Mouse (Mus musculus): ENCODE measurements around the gene Padi6. TPM values are rescaled to one million over a fixed set of nuclear protein-coding genes. Genes with fewer than 3 reads are reported as not detected.

The Padi6 gene
- total RNA-seq (2021), result not detected
- long read RNA-seq, experiment 1, partial matches to known transcripts, result 1 of 1 reads
- long read RNA-seq, experiment 1, other reads (novel, unspliced or antisense), result 0 of 1 reads
- long read RNA-seq, experiment 2, result 0 reads

DNA sequence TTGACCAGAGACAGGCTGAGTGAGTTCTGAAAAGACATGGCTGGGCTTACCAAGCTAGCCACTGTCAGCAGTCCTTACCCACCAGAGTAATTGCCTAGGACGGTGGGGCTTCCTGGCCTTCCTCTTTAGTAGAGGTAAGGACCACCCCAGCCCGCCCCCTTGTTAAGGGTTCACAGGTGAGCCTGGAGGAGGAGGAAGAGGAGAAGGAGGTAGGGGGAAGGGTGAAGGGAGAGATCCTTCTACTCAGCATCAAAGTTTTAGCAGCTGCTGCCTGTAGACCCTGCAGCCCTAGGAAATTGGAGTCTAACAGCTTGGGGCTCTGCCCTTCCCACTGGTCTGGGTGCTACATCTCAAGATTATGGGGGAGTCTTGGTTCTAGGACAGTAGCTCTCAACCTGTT lies at the start of gene Padi6:
TSS of gene Padi6 (minus strand) at position 101 of the 400 bp plus-strand sequence.
- no peak for DNase-seq
- intact Hi-C loops (cut with DNase I), result no loop called here

DNA sequence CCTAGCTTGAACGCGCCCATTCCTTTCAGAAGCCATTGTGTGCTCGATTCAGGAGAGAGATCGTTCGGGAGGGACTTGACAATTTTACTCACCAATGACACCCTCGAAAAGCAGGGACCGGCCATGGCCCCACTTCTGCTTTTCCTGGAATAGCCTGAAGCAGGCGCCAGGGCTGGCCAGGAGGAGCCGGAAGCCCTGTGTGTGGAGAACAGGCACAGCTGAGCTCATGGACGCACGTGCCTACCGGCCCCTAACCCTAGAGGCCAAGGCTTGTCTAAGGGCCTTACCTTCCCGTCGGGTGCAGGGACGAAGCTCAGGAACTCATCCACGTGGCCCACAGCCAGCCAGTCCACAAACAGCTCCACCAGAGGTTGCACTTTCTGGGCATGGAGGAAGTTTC lies 48.6 kb upstream of the Padi6 start:
- intact Hi-C loops (cut with DNase I), result no loop called here
- no peak for DNase-seq

DNA sequence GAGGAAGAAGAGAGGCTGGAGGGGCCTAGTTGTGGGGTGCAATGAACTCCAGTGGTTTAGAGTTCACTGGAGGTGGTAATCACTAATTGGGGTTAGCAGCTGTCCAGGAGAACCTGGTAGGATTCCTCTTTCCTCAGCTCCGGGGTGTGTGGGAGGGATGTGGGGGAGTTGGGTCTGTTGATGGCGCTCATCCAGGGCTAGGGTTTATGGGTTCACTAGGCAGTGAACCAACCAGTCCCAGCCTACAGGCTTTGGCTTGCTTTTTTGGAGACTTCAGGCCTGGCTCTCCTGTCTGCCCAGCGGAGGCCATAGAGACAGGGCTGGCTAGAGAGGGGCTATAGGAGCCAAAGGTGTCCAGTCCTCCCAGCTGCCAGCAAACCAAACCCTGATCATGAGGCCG lies 47.5 kb upstream of the Padi6 start:
- DNase-seq, result no peak
- intact Hi-C loops (cut with DNase I), result loop anchor here (1.0 to 5.0 kb wide), 3 partner anchors 112 to 242 kb away; no protein-coding TSS in a partner anchor

DNA sequence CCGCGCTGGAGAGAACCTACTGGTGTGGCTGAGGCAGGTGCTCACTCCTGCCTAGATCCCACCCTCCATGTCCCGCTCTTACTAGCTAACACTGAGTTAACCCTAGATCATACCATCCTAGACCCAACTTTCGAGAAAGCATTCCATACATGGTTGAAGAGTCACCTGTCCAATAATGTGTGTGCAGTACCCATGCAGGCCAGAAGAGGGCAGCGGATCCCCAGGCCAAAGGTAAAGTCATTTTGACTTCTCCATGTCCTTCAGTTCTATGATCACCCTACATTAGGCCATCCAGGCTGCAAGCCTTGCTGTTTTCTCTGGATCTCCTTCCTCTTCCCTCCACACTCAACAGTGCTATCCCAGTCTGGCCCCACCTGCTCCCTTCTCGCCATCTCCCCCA lies 46.5 kb upstream of the Padi6 start:
- peak; percentile 70 to 84 for DNase-seq
- intact Hi-C loops (cut with DNase I), result loop anchor here (1.0 to 5.0 kb wide), 2 partner anchors 113 to 243 kb away; no protein-coding TSS in a partner anchor

DNA sequence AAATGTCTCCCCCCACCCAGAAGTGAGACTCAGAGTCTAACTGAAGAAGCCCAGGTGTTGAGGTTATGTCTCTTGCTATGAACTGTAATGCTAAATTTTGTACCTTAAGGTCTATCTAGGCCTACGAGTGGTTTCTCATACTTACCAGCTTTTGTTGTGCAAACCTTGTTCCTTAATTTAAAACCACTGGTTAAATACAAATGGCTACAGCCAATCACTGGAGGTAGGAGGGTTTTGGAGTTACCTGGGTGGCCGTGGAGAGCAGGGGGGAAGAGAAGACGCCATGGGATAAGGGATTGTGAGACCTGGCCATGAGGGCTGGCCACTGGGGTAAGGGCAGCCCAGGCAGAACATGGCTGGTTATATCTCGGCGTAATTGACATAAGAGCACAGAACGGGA lies 45.8 kb upstream of the Padi6 start:
- DNase-seq, result no peak
- intact Hi-C loops (cut with DNase I), result loop anchor here (5.0 kb wide), 1 partner anchor 244 kb away; no protein-coding TSS in a partner anchor

DNA sequence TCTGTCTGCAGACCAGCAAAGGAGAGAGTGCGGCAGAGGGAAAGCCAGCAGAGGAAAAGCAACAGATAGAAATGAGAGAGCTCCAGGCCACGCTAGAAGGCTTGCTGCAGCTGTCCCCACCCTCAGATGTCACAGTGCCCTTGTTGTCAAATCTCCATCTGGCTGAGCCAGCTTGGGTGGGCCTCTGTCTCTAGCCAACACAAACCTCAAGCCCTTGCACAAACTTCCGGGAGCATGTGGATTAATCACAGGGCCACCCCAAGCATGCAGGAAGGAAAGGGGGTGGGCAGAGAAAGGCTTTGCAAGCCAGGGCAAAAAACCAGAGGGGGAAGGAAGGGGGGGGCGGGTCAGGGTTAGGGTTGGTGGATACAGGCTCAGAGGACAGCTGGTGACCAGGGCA lies 45.0 kb upstream of the Padi6 start:
- intact Hi-C loops (cut with DNase I), result loop anchor here (5.0 kb wide), 1 partner anchor 245 kb away; no protein-coding TSS in a partner anchor
- peak; percentile 36 to 53 for DNase-seq

DNA sequence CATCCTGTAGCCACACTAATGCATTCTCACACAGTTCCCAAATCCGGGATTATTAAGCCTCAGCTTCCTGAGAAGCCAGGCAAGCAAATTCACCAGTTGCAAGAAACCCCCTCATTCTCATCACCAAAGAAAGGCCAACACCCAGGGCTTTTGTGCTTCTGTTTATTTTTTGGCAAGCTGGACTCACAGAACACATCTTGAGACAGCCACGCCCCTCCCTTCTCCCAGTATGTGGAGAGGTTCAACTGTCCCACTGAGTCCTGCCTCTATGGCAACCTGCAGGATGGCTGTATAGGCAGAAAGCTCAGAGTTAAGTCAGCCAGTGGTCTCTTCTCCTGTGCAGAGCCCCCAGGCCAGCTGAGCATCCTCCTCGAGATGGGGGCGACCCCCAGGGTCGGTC lies 42.8 kb upstream of the Padi6 start:
- intact Hi-C loops (cut with DNase I), result loop anchor here (5.0 kb wide), 1 partner anchor 247 kb away; no protein-coding TSS in a partner anchor
- no peak for DNase-seq

DNA sequence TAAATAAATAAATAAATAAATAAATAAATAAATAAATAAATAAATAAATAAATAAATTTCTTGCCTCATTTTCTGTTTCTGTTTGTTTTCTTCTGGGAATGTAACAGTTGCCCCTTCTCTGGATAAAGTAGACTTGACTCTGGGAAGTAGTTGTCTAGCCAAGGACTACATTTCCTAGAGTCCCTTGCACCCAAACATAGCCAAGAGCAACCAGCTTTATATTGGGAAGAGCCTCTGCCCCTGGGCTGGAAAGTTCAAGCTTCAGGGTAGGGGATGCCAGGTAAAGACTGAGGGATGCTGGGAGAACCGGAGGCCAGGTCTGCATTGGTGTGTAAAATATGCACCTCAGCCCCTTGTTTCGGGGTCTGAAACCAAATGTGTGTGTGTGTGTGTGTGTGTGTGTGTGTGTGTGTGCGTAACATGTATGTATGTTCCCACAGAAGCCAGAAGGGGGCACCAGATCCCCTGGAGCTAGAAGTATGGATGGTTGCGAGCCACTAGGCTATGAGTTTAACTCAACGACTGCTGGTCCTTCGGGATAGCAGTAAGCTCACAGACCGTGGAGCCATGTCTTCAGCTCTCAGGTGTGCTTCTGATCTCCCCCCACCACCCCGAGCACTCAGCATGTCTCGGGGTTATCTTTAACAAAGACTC lies 42.0 kb upstream of the Padi6 start:
- DNase-seq, result no peak
- intact Hi-C loops (cut with DNase I), result no loop called here

DNA sequence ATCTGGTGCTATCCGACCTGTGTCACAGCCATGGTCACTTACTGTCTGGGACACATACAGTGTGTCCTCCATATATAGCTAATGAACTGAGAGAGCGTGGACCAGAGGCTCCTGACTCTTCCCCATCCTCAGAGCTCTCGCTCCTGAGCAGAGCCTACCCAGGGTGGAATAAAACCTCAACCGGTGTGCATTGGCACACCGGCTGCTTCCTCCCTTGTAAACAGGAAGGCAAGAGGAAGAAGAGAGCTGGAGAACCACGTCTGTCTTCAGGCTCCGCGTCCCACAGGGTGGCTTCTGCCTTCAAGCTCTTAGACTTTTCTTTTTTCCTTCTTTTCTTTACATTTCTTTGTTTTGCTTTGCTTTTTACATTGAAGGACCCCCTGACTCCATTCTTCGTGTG lies 40.4 kb upstream of the Padi6 start:
- no peak for DNase-seq
- intact Hi-C loops (cut with DNase I), result no loop called here

DNA sequence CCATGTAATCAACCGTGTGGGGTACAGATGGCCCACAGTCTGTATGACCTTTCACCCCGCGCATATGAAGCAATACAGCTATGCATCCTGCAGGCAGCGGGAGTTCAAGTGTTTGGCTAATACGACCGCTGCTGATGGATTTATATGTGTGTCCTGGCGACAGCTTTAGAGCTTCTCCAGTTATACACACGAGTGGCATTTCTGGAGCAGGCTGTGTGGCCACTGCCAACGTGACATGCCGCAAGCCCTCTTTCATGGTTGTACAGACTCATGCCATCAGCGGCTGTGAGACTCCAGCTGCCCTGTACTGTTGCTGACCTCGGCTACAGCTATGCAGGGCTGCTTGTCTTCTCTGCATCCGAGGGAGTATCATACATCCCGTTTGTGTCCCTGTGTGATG lies 38.1 kb upstream of the Padi6 start:
- DNase-seq, result no peak
- intact Hi-C loops (cut with DNase I), result no loop called here

DNA sequence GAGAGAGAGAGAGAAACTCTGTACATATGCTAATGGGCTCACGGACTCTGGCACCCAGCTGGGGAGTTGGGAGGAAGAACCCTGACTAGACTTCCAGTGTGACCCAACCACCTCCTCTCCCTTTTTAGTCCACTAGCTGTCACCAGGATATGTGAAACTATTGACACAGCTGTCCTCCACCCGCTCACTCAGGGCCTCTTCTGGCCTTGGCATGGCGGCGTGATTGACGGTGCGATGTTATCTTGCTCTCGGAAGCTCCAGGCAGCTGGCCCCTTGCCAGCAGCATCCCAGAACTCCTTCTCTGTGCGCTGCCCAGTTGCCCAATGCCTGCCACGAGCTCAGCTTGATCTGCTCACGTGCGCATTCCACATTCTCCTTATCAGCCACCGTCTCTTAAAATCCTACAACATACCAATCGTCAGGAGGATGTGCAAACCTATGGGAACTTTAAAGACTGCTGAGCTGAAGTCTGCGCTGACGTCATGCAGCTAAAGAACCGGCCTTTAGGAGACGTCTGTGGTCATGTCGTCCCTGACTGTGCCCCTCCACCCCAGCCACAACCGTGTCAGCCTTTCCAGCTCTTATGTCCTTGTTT lies 37.5 kb upstream of the Padi6 start:
- peak; percentile 11 to 21 for DNase-seq
- intact Hi-C loops (cut with DNase I), result no loop called here

DNA sequence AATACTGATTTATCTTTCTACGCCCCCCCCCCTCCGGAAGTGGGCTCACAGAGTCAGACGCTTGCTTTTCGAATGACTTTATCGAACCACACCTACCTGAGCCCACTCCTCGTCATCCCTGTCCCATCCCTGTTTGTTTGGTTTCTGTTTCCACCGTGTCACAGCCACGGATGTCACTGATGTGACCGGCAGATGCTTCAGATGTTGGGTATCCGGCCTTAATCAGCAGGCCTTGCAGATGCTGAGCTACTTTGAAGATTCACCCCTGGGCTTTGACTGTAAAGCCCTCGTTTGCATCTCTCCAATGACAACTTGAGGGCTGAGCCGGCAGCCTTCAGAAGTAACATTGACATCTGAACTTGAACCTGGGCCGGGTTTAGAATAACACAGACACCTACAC lies 34.2 kb upstream of the Padi6 start:
- DNase-seq, result no peak
- intact Hi-C loops (cut with DNase I), result no loop called here

DNA sequence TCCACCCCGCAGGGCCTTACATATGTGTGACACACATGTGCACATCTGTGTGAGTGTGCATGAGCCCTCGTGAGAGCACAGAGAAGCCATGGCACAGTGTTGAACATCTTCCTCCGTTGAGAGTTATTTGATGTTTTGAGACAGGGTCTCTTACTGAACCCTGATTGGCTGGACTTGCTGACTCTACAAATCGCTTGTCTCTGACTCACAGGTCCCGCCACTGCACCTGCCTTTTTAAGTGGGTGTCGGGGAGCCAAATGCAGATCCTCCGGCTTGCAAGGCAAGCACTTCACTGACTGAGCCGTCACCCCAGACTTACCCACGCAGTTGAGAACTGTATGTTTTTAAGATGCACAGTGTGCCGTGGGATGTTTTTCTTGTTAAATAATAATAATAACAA lies 33.4 kb upstream of the Padi6 start:
- no peak for DNase-seq
- intact Hi-C loops (cut with DNase I), result no loop called here

DNA sequence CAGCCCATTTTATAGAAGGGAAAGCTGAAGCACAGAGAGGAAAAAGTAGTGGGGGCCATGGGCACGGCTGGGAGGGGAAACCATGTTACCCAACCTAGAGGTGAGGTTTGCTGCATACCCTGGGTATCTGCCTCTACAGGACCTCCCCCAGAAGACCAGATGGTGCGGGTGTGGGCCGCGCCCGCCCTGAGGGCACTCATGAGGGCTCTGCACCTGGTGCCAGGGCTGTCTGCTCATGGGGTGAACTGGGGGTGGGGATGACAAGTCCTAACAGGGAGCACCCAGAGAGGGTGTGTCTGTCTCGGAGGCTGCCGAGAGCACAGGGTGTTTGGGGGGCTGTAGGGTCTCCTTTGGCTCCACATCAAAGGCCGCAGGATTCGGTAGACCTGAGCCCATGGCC lies 32.5 kb upstream of the Padi6 start:
- no peak for DNase-seq
- intact Hi-C loops (cut with DNase I), result no loop called here

DNA sequence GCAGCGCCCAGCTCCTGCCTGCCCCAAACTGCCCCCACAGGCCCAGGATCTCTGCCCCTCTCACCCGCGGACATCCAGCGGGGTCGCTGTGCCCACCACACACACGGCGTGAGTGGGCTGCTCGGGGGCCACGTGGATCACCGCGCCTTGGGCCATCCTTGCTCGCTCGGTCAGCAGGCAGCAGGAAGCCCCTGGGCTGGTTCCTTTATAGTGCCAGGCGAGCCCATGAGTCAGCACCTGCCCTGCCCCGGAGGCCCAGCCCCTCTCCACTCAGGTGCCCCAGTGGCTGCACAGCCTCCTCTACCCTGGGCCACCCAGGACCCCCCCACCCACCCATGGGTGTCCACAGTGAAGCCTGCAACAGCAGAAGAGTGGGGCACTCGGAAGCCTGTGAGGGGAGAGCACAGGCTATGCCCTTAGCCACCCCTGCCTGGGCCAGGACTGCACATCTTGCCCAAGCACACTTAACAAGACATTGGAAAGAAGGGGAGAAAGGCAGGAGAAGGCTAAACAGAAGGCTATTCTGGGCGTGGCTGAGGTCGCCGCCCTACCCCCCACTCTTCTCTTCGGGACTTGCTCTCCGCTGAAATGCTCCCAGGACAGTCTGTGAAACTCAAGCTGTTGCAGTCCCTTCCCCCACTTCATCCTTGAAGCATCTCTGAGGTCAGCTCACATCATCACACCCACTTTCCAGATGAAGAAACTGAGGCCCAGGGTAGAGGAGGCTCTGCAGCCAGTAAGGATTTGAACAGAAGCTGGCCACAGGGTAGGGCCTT lies 31.8 kb upstream of the Padi6 start, which contains the start of gene Padi4:
TSS of gene Padi4 (minus strand) at position 212 of the 776 bp plus-strand sequence.
- no peak for DNase-seq
- intact Hi-C loops (cut with DNase I), result no loop called here

DNA sequence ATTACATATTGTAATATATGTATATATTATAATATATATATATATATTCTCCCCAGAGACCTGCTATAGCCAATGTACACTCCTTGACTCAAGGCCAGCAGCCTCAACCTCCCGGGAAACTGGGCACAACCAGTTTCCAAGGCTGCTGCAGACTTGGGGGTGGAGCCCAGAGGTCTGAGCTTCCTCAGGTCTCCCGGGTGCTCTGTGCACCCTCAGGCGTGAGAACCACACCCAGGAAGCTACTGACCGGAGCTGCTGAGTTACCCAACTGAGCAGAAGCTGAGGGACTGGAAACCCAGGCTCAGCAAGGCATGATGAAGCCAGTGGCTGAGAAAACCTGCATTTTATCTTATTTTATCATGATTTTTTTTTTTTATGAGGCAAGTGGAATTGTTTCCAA lies 28.6 kb upstream of the Padi6 start:
- intact Hi-C loops (cut with DNase I), result no loop called here
- no peak for DNase-seq

DNA sequence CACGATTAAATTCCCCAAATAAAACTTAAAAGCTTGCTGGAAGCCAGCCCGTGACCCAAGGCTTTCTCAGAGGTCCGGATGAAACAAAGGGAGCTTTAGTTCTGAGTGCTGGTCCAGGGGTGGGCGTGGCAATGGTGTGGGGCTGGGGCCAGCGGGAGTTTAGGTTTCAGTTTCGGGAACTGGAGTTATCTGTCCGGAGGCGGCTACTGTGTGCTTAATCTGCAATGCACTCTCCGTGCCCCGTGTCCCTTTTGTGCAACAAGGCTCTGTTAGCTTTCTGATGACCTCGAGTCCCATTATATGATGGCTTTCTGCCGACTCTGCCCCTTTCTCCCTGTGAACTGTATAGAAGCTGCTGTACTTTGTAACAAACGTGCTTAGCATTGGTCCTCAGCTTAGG lies 28.0 kb upstream of the Padi6 start:
- peak; percentile 53 to 68 for DNase-seq
- intact Hi-C loops (cut with DNase I), result no loop called here

DNA sequence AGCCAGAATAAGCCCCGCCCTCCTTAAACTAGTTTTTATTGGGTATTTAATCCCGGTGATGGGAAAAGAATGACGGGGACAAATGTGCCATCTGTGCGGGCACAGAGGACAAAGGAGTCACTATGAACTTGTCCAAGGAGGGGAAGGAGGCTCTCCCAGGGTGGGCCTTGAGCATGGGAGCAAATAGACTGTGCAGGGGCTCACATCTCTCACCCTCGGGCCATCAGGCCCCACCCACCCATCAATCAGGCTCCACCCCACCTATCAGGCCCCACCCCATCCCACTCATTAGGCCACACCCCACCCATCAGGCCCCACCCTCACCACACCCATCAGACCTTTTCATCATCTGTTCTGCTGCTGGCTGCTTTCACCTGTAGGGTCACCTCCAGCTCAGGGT lies 26.5 kb upstream of the Padi6 start:
- intact Hi-C loops (cut with DNase I), result no loop called here
- no peak for DNase-seq

DNA sequence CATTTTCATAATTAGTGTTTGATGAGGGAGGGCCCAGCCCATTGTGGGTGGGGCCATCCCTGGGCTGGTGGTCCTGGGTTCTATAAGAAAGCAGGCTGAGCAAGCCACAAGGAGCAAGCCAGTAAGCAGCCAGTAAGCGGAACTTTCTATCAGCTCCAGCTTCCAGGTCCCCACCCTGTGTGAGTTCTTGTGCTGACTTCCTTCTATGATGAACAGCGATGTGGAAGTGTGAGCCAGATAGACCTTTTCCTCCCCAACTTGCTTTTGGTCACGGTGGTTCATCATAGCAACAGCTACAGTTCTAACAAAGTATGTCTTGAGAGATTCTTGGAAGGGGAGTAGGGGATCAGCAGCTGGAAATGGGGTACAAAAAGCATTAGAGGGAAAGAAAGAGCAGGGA lies 23.5 kb upstream of the Padi6 start:
- DNase-seq, result no peak
- intact Hi-C loops (cut with DNase I), result no loop called here

DNA sequence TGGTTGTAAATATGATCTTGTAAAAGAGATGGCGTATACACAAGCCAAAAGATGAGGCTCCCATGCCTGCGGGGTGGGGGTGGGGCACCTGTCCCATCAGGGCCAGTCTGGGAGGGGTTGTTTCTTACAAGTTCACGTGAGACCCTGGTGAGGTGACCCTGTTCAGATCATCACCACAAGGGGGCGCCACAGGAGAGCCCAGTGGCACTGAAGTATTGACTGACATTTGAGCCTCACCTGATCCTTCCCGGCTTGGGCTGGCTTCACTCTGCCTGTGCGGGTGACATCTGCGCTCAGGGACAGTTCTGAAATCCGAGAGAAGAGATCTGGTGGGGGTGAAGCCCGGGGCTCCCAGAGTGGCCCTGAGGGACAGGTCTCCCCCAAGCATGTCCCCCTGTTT lies 20.7 kb upstream of the Padi6 start:
- intact Hi-C loops (cut with DNase I), result loop anchor here (1.0 to 5.0 kb wide), 2 partner anchors 139 to 194 kb away; no protein-coding TSS in a partner anchor
- DNase-seq, result peak; percentile 55 to 68

DNA sequence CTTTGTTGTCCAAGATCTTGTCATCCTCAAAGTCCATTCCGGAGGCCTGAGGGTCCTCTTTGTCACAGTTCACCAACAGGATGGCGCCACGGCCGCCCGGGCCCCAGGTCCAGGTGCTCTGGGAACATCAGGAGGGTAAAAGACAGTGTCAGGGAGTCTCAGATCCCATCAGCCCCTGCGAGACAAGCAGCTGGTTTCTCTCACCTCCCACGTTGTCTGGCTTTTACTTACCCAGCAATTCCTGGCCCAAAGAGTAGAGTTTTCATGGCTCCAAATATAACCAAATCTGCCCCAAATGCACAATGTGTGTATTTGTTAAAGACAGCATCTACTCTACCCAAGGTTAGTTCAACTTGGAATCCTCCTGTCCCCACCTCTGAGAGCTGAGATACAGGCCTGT lies 19.2 kb upstream of the Padi6 start:
- no peak for DNase-seq
- intact Hi-C loops (cut with DNase I), result loop anchor here (5.0 kb wide), 1 partner anchor 196 kb away; no protein-coding TSS in a partner anchor

All from heart, postnatal 14 days (tissue).